Mouse (Mus musculus): Measurements from ENCODE around the gene Abr.
A peak's percentile ranks its signal among the peaks of the same experiment; 100 is the strongest.

The Abr gene

DNA sequence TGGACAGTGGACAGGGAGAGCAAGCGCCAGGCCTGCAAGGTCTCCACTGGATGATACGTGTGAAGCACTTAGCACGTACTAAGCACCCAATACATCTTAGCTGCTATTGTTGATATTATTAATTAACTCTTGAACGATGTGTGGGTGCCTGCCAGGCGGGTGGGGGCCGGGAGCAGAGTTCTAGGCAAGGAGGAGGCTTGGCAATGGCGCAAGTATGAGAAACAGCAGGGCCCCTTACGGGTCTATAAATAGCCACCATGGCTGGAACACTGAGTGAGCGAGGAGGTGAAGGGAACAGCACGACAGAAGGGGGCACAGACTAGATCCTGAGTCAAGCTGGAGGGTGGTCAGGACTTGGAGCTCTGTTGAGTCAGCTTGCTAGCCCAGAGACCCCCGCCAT is 107.0 kb downstream of the Abr start:
- no peak for DNase-seq

- no peak for DNase-seq
Observed at GRCm38 (mm10) chr11:76510977-76511376, 111.1 kb downstream of the Abr start.

GRCm38 (mm10) chr11:76509751-76510723 is 112.1 kb downstream of the Abr start:
- no peak for DNase-seq

DNA sequence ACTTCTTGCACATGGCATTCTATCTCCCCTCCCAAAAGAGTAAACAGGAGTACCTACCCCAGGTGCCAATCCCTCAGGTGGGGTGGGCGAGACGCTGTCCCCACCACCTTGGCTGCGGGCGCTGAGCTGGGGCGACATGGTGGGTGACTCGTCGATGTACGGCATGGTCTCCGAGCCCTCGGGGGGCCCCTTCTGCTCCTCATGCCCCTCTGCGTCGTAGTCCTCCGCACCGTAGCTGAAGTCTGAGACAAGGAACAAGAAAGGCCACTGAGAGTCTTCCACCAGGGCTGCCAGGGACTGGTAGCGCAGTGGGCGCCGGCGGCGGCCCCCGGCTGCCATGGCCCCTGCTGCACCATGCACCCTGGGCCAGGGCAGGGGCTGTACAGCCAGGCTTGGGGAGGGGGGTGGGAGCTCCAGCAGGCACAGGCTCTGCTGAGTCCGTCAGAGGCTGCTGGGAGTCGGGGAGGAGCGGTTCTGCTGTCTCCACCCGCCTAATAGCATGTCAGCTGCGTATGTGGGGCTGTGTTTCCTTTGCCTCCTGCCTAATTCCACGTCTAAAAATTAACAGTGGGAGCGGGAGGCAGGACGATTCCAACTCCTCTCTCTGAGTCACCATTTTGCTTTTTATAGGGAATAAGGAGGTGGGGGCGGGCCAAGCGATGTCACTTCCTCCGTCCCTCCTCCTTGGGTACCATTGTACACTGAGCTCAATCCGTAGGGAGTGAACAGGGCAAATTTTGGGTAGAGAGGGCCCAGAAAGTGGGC is 113.1 kb downstream of the Abr start:
- no peak for DNase-seq

- DNase-seq: no peak
Observed at GRCm38 (mm10) chr11:76508125-76508524, 114.0 kb downstream of the Abr start.

- no peak for DNase-seq
Observed at GRCm38 (mm10) chr11:76507302-76508124, 114.6 kb downstream of the Abr start.

- DNase-seq: peak; percentile 79
Observed at GRCm38 (mm10) chr11:76506514-76507228, 115.4 kb downstream of the Abr start.

DNA sequence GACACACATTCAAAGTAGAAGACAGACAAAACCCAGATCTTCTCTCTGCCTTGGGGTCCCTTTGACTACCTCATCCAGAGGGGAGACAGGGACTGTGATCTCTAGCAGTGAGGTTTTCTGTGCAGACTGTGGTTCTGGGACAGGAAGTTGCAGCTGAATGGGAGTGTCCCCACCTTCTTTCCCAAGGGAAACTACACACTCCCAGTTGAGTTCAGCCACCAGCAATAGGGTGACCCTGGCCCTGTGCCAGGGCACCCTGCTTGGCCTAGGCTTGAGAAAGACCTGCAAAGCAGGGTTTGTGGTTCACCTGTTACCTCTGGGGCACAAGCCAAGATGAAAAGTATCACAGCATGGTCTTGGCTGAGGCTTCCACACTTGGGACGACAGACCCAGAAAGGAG is 117.0 kb downstream of the Abr start:
- DNase-seq: no peak

DNA sequence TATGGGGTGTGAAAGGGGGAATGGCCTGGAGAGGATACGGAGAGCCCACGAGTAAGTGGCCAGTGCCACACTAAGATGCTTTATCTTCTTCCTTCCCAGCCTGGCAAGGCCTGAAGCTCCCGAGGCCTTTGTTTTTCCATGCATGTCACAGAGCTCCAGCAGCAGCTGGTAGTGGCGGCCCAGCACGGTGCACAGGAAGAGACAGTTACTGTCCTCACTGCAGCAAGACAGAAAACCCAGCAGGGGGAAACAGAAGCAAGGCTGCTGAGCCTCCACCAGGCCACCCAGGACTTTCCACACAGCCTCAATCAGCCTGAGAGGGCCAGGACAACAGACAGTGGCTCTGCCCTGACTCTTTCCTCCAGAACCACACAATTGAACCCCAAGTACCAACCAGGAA is 118.1 kb downstream of the Abr start:
- DNase-seq: peak; percentile 45

DNA sequence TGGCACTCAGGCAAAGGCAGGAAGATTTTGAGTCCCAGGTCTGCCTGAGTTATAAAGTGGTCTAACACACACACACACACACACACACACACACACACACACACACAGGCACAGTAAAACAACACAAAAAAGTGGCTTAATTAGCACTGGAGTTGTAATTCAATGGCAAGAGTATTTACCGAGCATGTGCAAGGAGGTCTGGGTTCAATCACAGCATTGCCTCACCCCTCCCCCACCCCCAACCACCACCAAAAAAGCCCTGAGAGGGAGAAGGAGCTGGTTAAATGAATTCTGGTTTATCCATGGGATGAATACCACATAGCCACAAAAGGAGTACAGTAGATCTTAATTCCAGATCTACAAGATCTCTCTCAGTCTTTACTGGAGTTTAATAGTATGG is 122.1 kb downstream of the Abr start:
- no peak for DNase-seq

- no peak for DNase-seq
Observed at GRCm38 (mm10) chr11:76499564-76499963, 122.5 kb downstream of the Abr start.

- no peak for DNase-seq
Observed at GRCm38 (mm10) chr11:76497769-76498152, 124.4 kb downstream of the Abr start.

- DNase-seq: peak; percentile 54
Observed at GRCm38 (mm10) chr11:76497066-76497768, 124.9 kb downstream of the Abr start.

- DNase-seq: peak; percentile 69
Observed at GRCm38 (mm10) chr11:76496086-76496771, 125.9 kb downstream of the Abr start.

GRCm38 (mm10) chr11:76495127-76496028 is 126.7 kb downstream of the Abr start:
- DNase-seq: peak; percentile 69

DNA sequence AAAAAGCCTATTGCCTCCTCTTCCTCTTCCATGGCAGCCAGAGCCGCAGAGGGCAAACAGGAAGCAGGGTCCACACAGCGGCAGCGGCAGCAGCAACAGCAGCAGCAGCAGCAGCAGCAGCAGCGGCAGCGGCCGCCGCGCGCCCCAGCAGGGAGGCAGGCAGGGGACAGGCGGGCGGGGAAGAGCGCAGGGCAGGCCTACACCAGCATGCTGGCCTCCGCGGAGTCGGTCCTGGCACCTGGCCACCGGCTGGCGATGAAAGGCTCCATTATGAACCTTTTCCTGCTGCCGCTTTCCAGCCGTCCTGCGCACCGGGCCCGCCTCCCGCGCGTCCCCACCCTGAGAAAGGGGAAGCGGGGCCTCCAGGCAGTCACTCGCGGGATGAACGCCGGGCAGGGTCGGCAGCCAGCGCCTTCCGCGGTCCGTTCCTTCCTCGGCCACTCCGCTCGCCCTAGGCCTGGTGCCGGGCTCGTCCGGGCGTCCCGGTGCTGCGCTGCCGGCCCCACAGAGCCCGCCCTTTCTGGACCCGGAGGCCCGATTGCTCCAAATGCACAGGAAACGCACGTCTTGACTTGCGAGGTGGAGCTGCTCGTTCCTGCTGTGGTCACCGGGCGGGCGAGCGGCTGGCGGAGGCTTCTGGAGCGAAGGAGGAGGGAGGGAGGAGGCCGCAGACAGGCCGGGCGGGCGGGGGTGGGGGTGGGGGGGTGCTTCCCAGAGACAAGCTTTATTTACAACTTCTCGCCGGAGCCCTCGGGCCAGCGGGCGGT is 127.6 kb downstream of the Abr start:
- peak; percentile 82 for DNase-seq

- DNase-seq: no peak
Observed at GRCm38 (mm10) chr11:76493811-76494274, 128.3 kb downstream of the Abr start.

- no peak for DNase-seq
Observed at GRCm38 (mm10) chr11:76493167-76493566, 128.9 kb downstream of the Abr start.

GRCm38 (mm10) chr11:76491817-76492216 is 130.3 kb downstream of the Abr start:
- no peak for DNase-seq
